In the genomic region with DNA sequence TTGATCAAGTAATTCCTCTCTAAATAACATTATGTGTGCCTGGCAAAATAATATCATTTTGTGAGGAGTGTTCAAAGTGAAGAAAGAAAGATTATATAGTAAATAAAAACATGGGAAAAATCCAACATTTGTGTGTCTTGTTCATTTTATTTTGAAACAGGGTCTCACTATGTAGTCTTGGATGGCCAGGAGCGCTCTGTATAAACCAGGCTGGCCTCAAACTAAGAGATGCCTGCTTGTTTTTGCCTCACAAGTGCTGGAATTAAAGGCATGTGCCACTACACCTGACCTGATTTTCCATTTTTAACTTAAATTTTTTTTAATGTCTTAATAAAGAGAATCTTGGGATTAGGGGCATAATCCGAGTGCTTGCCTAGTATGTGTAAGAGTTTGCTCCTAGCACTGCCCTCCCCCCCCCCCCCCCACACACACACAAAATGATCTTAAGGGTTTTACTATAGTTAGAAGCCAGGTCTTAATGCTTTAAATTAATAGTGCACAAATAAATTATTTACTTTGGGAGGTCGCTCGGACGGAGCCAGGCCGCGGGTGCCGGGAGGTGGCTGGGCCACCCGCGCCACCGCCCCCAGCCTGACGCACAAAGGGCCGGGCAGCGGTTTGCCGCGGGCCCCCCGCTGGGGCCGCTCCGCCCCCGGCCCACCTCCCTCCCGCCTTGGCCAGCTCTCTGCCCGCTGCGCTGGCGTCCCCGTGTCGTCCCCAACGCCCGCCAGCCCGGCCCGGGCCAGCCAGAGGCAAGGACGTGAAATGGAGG, we compare ENCODE assay signal across 8 mouse cellular contexts.
A peak's percentile ranks its signal among the peaks of the same experiment; 100 is the strongest.
DNase-seq lines count a peak whose midpoint lies in the region; ATAC-seq and TF ChIP-seq lines count a peak whose summit lies in the region.

No protein-coding gene starts in this region.

- no peaks in the 10 kb centered on the region for H3K9me3 ChIP-seq in limb, embryonic 14.5 days (ENCODE audit: control insufficient read depth, low read length)
- no peaks in the 10 kb centered on the region for H3K9me3 ChIP-seq in stomach, embryonic 16.5 days (replicated peaks; ENCODE audit: control insufficient read depth, low read length)

- no peak for ATAC-seq in limb, embryonic 14.5 days (ENCODE audit: low FRiP score, low read depth)
- no peak for ATAC-seq in stomach, embryonic 16.5 days (ENCODE audit: insufficient read depth, low FRiP score)

- H3K27ac ChIP-seq in limb, embryonic 14.5 days (replicated peaks; ENCODE audit: low read depth, low read length): no peak overlapping the region
- no peak overlapping the region for H3K27ac ChIP-seq in stomach, embryonic 16.5 days (ENCODE audit: low read length)

- H3K4me1 ChIP-seq in limb, embryonic 14.5 days (ENCODE audit: control insufficient read depth, insufficient read depth, low read length): 0 out of 2 replicates have a peak, but pooled peaks cover 2% of the 10 kb centered on the region
- H3K4me1 ChIP-seq in stomach, embryonic 16.5 days (ENCODE audit: control insufficient read depth, insufficient read depth, low read length): no peaks in the 10 kb centered on the region

- H3K4me3 ChIP-seq in limb, embryonic 14.5 days (replicated peaks; ENCODE audit: low read length): peak overlapping the region; percentile 34
- H3K4me3 ChIP-seq in stomach, embryonic 16.5 days (replicated peaks; ENCODE audit: low read length): peak overlapping the region; percentile 40

- H3K9ac ChIP-seq in limb, embryonic 14.5 days (ENCODE audit: low read depth, low read length, severe bottlenecking): peak overlapping the region; percentile 53
- H3K9ac ChIP-seq in stomach, embryonic 16.5 days (ENCODE audit: low read length): peak overlapping the region; percentile 57

- 11% methylated on average over 22 of the region's 31 CpGs for WGBS in limb, embryonic 14.5 days
- WGBS in stomach, embryonic 16.5 days: 9% methylated on average over 30 of the region's 31 CpGs

- no peaks in the 10 kb centered on the region for H3K27me3 ChIP-seq in limb, embryonic 14.5 days (ENCODE audit: control insufficient read depth, insufficient read depth, low read length)
- no peaks in the 10 kb centered on the region for H3K27me3 ChIP-seq in stomach, embryonic 16.5 days (ENCODE audit: control insufficient read depth, insufficient read depth, low read length)

- peak; percentile 48 for DNase-seq in embryo, embryonic 10.5 days (ENCODE audit: low spot score)
- DNase-seq in embryo, embryonic 10 days (ENCODE audit: low spot score): no peak
- DNase-seq in right cerebral cortex, postnatal 14 days: peak; percentile 5
- DNase-seq in right cerebral cortex, postnatal 36 days (ENCODE audit: low spot score in 2 of 2): no peak
- no peak for DNase-seq in limb, embryonic 14.5 days (ENCODE audit: low spot score)
- no peak for DNase-seq in testis, postnatal 10 days (ENCODE audit: low spot score)
- no peak for DNase-seq in thymus, postnatal 10 days (ENCODE audit: low spot score in 2 of 2)

- TF ChIP-seq POLR2A in limb, embryonic 14.5 days (IDR thresholded peaks at IDR 0.05; ENCODE audit: borderline replicate concordance, extremely low read depth, insufficient read depth, insufficient read length): no peak

- no peaks in the 10 kb centered on the region for H3K36me3 ChIP-seq in limb, embryonic 14.5 days (ENCODE audit: control insufficient read depth, insufficient read depth, low read length)
- H3K36me3 ChIP-seq in stomach, embryonic 16.5 days (ENCODE audit: control insufficient read depth, insufficient read depth, low read length): no peaks in the 10 kb centered on the region

- peak overlapping the region; percentile 58 for H3K4me2 ChIP-seq in limb, embryonic 14.5 days (replicated peaks; ENCODE audit: low read depth, low read length, severe bottlenecking)
- H3K4me2 ChIP-seq in stomach, embryonic 16.5 days (ENCODE audit: low read depth, low read length): peak overlapping the region; percentile 63

Comparison
In these comparisons a context has a peak if more than half of its experiments do, and no peak if none do; other contexts are left out.
1. DNase-seq: peak in embryo, embryonic 10.5 days (single experiment) and right cerebral cortex, postnatal 14 days (single experiment); none in embryo, embryonic 10 days (single experiment), right cerebral cortex, postnatal 36 days (0 of 2), limb, embryonic 14.5 days (single experiment), testis, postnatal 10 days (single experiment) and thymus, postnatal 10 days (0 of 2).